Mouse (Mus musculus): ENCODE measurements at regions not wholly inside any gene's neighbourhood (a gene's known extent, or its start where the extent isn't known, plus 50 kb on each side); places are given as distances from the start of the nearest gene placed in this dataset.

GRCm38 (mm10) chrX:167098914-167099313 lies 110.2 kb downstream of the Tmsb4x start:
- no peak for DNase-seq (ENCODE audit: extremely low read depth, low read depth, low spot score)

GRCm38 (mm10) chrX:167091841-167092240 lies 117.3 kb downstream of the Tmsb4x start:
- no peak for DNase-seq (ENCODE audit: extremely low read depth, low read depth, low spot score)

- DNase-seq (ENCODE audit: extremely low read depth, low read depth, low spot score), result no peak
These were observed 120.2 kb downstream of the Tmsb4x start for GRCm38 (mm10) chrX:167088930-167089329.

- DNase-seq (ENCODE audit: extremely low read depth, low read depth, low spot score), result no peak
These were observed 120.7 kb downstream of the Tmsb4x start for GRCm38 (mm10) chrX:167088438-167088837.

- DNase-seq (ENCODE audit: extremely low read depth, low read depth, low spot score), result no peak
These were observed 128.3 kb downstream of the Tmsb4x start for GRCm38 (mm10) chrX:167080821-167081220.

- no peak for DNase-seq (ENCODE audit: extremely low read depth, low read depth, low spot score)
These were observed 140.0 kb downstream of the Tmsb4x start for GRCm38 (mm10) chrX:167069075-167069474.

GRCm38 (mm10) chrX:167067918-167068317 lies 141.2 kb downstream of the Tmsb4x start:
- no peak for DNase-seq (ENCODE audit: extremely low read depth, low read depth, low spot score)

- DNase-seq (ENCODE audit: extremely low read depth, low read depth, low spot score), result no peak
These were observed 145.2 kb downstream of the Tmsb4x start for GRCm38 (mm10) chrX:167063881-167064280.

- no peak for DNase-seq (ENCODE audit: extremely low read depth, low read depth, low spot score)
These were observed 156.7 kb downstream of the Tmsb4x start for GRCm38 (mm10) chrX:167052456-167052855.

GRCm38 (mm10) chrX:167050066-167050465 lies 159.0 kb downstream of the Tmsb4x start:
- no peak for DNase-seq (ENCODE audit: extremely low read depth, low read depth, low spot score)

GRCm38 (mm10) chrX:167049191-167049968 lies 159.7 kb downstream of the Tmsb4x start:
- no peak for DNase-seq (ENCODE audit: extremely low read depth, low read depth, low spot score)

GRCm38 (mm10) chrX:167037971-167038370 lies 171.1 kb downstream of the Tmsb4x start:
- DNase-seq (ENCODE audit: extremely low read depth, low read depth, low spot score), result no peak

GRCm38 (mm10) chrX:167036355-167036754 lies 172.8 kb downstream of the Tmsb4x start:
- DNase-seq (ENCODE audit: extremely low read depth, low read depth, low spot score), result no peak

GRCm38 (mm10) chrX:167035639-167036038 lies 173.5 kb downstream of the Tmsb4x start:
- DNase-seq (ENCODE audit: extremely low read depth, low read depth, low spot score), result no peak

- DNase-seq (ENCODE audit: extremely low read depth, low read depth, low spot score), result no peak
These were observed 176.0 kb downstream of the Tmsb4x start for GRCm38 (mm10) chrX:167033091-167033490.

GRCm38 (mm10) chrX:167032586-167032985 lies 176.5 kb downstream of the Tmsb4x start:
- no peak for DNase-seq (ENCODE audit: extremely low read depth, low read depth, low spot score)

- no peak for DNase-seq (ENCODE audit: extremely low read depth, low read depth, low spot score)
These were observed 177.6 kb downstream of the Tmsb4x start for GRCm38 (mm10) chrX:167031543-167031942.

- no peak for DNase-seq (ENCODE audit: extremely low read depth, low read depth, low spot score)
These were observed 193.5 kb downstream of the Tmsb4x start for GRCm38 (mm10) chrX:167015602-167016001.

GRCm38 (mm10) chrX:167014322-167014721 lies 194.8 kb downstream of the Tmsb4x start:
- no peak for DNase-seq (ENCODE audit: extremely low read depth, low read depth, low spot score)

GRCm38 (mm10) chrX:167012891-167013290 lies 196.2 kb downstream of the Tmsb4x start:
- no peak for DNase-seq (ENCODE audit: extremely low read depth, low read depth, low spot score)

- no peak for DNase-seq (ENCODE audit: extremely low read depth, low read depth, low spot score)
These were observed 197.1 kb downstream of the Tmsb4x start for GRCm38 (mm10) chrX:167011977-167012542.

- no peak for DNase-seq (ENCODE audit: extremely low read depth, low read depth, low spot score)
These were observed 213.3 kb downstream of the Tmsb4x start for GRCm38 (mm10) chrX:166995855-166996254.

- no peak for DNase-seq (ENCODE audit: extremely low read depth, low read depth, low spot score)
These were observed 228.1 kb downstream of the Tmsb4x start for GRCm38 (mm10) chrX:166981003-166981402.

Measured in fat pad, adult 2 months (tissue).